Mouse (Mus musculus) heart, embryonic 12.5 days (tissue): ENCODE results near the gene Cdkn1b. TPM values are rescaled to one million over a fixed set of nuclear protein-coding genes. Genes with fewer than 3 reads are reported as not detected.

ENCODE experiments used
- ATAC-seq: fragments of 200-750 bp; cut with Nextera tagmentation; 2 replicates; pipeline ENCODE4 v1.8.0; 2017; ENCODE audit warnings: moderate TSS enrichment, moderate library complexity; ENCODE audit not compliant: insufficient number of reproducible peaks, low FRiP score
- H3K27ac ChIP-seq: fragments of 300-500 bp; sonication (generic); 2 replicates; pipeline ENCODE4 v1.5.1; 2016; ENCODE audit warnings: mild to moderate bottlenecking, moderate library complexity; ENCODE audit not compliant: poor library complexity, severe bottlenecking
- H3K27me3 ChIP-seq: fragments of 300-500 bp; sonication (generic); replicated peaks from 2 replicates; pipeline ENCODE4 v1.6.1; 2016; ENCODE audit warnings: mild to moderate bottlenecking, moderate library complexity
- H3K36me3 ChIP-seq: fragments of 300-500 bp; sonication (generic); 2 replicates; pipeline ENCODE4 v1.6.1; 2016; ENCODE audit warnings: mild to moderate bottlenecking, moderate library complexity
- H3K4me1 ChIP-seq: fragments of 300-500 bp; sonication (generic); replicated peaks from 2 replicates; pipeline ENCODE4 v1.6.1; 2016; ENCODE audit warnings: mild to moderate bottlenecking
- H3K4me2 ChIP-seq: fragments of 300-500 bp; sonication (generic); 2 replicates; pipeline ENCODE4 v1.6.1; 2016; ENCODE audit warnings: mild to moderate bottlenecking, moderate library complexity
- H3K4me3 ChIP-seq: fragments of 300-500 bp; sonication (generic); 2 replicates; pipeline ENCODE4 v1.5.1; 2016; ENCODE audit warnings: mild to moderate bottlenecking
- H3K9ac ChIP-seq: fragments of 300-500 bp; sonication (generic); 2 replicates; pipeline ENCODE4 v1.6.1; 2016; ENCODE audit warnings: mild to moderate bottlenecking, moderate library complexity
- H3K9me3 ChIP-seq: fragments of 300-500 bp; sonication (generic); replicated peaks from 2 replicates; pipeline ENCODE4 v1.6.1; 2016; ENCODE audit warnings: mild to moderate bottlenecking, moderate library complexity
- WGBS: fragments of 180-500 bp; shearing (Covaris S2); methylation state at CpG from one replicate; pipeline ENCODE4 v1.1.7; 2016; 5-methylcytosine and 5-hydroxymethylcytosine counted together
- polyA plus RNA-seq: library from polyadenylated mRNA; unstranded; fragments of >200 nt; fragmentation: Nextera tagmentation; extraction: Ambion mirVana; gene quantifications from 2 replicates; pipeline ENCODE4 v1.2.1, GENCODE M21; 2016

The Cdkn1b gene
- polyA plus RNA-seq, 1 experiment from 2014 or later: 16.8 TPM

DNA sequence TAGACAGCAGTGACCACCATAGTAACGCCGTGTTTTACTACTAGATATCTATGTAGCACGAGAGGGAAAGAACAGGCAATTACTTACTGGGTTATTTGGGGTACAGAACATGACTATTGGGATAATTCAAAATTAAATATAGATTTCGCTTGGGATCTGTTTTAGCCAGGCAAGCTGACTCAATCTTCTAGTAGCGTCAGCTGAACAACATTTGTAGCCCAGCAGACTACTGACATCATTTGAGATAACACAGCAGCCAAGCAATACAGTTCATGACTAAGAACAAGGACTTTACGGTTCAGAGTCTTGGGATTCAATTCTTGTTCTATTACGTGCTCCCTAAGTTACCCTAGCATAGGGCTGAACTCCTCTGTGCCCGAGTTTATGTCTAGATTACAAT lies 33.7 kb upstream of the Cdkn1b start:
- Histone ChIP-seq H3K9me3 (no peaks in the 10 kb centered on the region), H3K36me3 (no peaks in the 10 kb centered on the region; the same call in 1 of the 2 replicates), H3K4me2 (peak overlapping the region; percentile 21; the same call in 1 of the 2 replicates), H3K9ac (no peak overlapping the region), H3K27ac (no peak overlapping the region), H3K4me1 (peaks cover 16% of the 10 kb centered on the region), H3K27me3 (no peaks in the 10 kb centered on the region), H3K4me3 (no peak overlapping the region)
- no peak for ATAC-seq
- WGBS: 73% methylated on average over 8 of the region's 8 CpGs

- H3K9me3 ChIP-seq: no peaks in the 10 kb centered on the region
- H3K27ac ChIP-seq: no peak overlapping the region
- H3K27me3 ChIP-seq: no peaks in the 10 kb centered on the region
- ATAC-seq: no peak
- 47% methylated on average over 5 of the region's 5 CpGs for WGBS
- no peak overlapping the region for H3K4me3 ChIP-seq
- H3K36me3 ChIP-seq: no peaks in the 10 kb centered on the region; the same call in 1 of the 2 replicates
- H3K9ac ChIP-seq: no peak overlapping the region
- peaks cover 16% of the 10 kb centered on the region for H3K4me1 ChIP-seq
- H3K4me2 ChIP-seq: peak overlapping the region; percentile 21
These were observed 33.2 kb upstream of the Cdkn1b start for GRCm38 (mm10) chr6:134887008-134887407.

DNA sequence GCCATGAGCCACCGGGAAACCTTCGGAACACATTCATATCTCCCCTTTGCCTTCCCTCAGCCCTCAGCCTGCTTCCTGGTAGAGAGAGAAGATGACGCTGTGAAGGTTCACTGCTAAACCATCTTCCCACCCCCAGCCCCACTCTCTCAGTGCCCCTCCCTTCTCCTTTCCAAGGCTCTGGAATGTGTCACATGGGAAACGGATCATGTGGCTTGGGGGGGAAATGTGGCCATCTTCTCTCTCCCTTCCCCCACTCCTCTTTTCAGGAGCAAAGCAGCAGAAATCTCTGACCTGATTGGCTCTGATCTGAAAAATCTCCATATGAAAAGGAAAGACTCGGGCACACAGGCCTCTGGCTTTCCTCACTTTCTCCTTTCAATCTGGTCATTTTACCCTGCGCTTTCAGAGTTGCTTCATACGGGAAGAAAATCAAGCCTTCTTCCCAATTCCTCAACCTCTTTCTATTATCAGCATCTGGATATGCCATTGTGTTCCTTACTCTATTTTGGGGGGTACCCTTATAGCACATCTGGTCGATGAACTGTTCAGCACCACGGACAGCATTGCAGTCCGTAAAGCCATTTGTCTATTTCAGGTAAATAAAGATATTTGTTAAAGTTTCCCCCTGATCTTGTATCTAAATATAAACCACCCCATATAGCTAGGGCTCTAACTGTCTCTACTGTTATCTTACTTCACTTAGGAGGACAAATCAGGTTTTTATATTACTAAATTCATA lies 32.3 kb upstream of the Cdkn1b start:
- Histone ChIP-seq H3K36me3 (no peaks in the 10 kb centered on the region), H3K4me3 (peak overlapping the region; percentile 34), H3K27me3 (no peaks in the 10 kb centered on the region), H3K9me3 (no peaks in the 10 kb centered on the region), H3K4me1 (peaks cover 16% of the 10 kb centered on the region), H3K9ac (no peak overlapping the region), H3K4me2 (peak overlapping the region; percentile 61), H3K27ac (no peak overlapping the region)
- 3% methylated on average over 10 of the region's 10 CpGs for WGBS
- peak; percentile 51; the same call in 1 of the 2 replicates for ATAC-seq

- Histone ChIP-seq H3K9me3 (no peaks in the 10 kb centered on the region), H3K9ac (no peak overlapping the region), H3K36me3 (0 out of 2 replicates have a peak, but pooled peaks cover 2% of the 10 kb centered on the region), H3K27me3 (no peaks in the 10 kb centered on the region), H3K27ac (no peak overlapping the region), H3K4me2 (no peak overlapping the region), H3K4me1 (peaks cover 16% of the 10 kb centered on the region), H3K4me3 (no peak overlapping the region)
- 0 out of 2 replicates have a peak, but pooled peaks have one; percentile 29 for ATAC-seq
- WGBS: 8% methylated on average over 4 of the region's 4 CpGs
These were observed 31.6 kb upstream of the Cdkn1b start for GRCm38 (mm10) chr6:134888563-134889017.

DNA sequence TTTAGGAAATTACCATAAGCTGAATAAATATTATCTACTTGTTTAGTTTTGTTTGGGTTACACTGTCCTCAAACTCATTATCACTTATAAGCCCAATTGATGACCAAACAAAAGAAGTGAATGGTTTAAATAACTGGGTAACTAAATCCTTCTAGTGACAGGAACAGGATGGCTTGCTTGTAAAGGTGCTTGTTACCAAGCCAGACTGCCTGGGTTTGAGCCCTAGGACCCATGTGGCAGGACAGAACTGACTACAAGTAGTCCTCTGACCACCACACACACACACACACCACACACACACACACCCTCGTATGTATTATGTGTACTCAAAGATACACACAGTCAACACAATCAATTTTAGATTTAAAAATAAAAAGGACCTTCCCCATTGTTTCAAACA lies 30.4 kb upstream of the Cdkn1b start:
- Histone ChIP-seq H3K9ac (no peak overlapping the region), H3K4me1 (peaks cover 16% of the 10 kb centered on the region), H3K9me3 (no peaks in the 10 kb centered on the region), H3K36me3 (0 out of 2 replicates have a peak, but pooled peaks cover 2% of the 10 kb centered on the region), H3K4me3 (no peak overlapping the region), H3K27me3 (no peaks in the 10 kb centered on the region), H3K4me2 (no peak overlapping the region), H3K27ac (no peak overlapping the region)
- WGBS: 66% methylated on average over 1 of the region's 1 CpGs
- ATAC-seq: no peak

GRCm38 (mm10) chr6:134890436-134890835 lies 29.8 kb upstream of the Cdkn1b start:
- Histone ChIP-seq H3K27me3 (no peaks in the 10 kb centered on the region), H3K4me1 (peaks cover 16% of the 10 kb centered on the region), H3K36me3 (0 out of 2 replicates have a peak, but pooled peaks cover 2% of the 10 kb centered on the region), H3K27ac (no peak overlapping the region), H3K4me2 (no peak overlapping the region), H3K4me3 (no peak overlapping the region), H3K9me3 (no peaks in the 10 kb centered on the region), H3K9ac (no peak overlapping the region)
- no peak for ATAC-seq
- 70% methylated on average over 7 of the region's 7 CpGs for WGBS

GRCm38 (mm10) chr6:134896570-134897436 lies 23.4 kb upstream of the Cdkn1b start:
- Histone ChIP-seq H3K9ac (peak overlapping the region; percentile 82), H3K9me3 (no peaks in the 10 kb centered on the region), H3K4me1 (peaks cover 7% of the 10 kb centered on the region; the same call in 1 of the 2 replicates), H3K36me3 (0 out of 2 replicates have a peak, but pooled peaks cover 2% of the 10 kb centered on the region), H3K4me2 (peak overlapping the region; percentile 78), H3K4me3 (peak overlapping the region; percentile 58), H3K27me3 (no peaks in the 10 kb centered on the region), H3K27ac (no peak overlapping the region)
- no peak for ATAC-seq
- WGBS: 51% methylated on average over 15 of the region's 15 CpGs

- Histone ChIP-seq H3K4me2 (peak overlapping the region; percentile 78), H3K36me3 (0 out of 2 replicates have a peak, but pooled peaks cover 2% of the 10 kb centered on the region), H3K4me3 (peak overlapping the region; percentile 58), H3K9me3 (no peaks in the 10 kb centered on the region), H3K9ac (peak overlapping the region; percentile 82), H3K27ac (peak overlapping the region; percentile 100), H3K27me3 (no peaks in the 10 kb centered on the region), H3K4me1 (peaks cover 7% of the 10 kb centered on the region; the same call in 1 of the 2 replicates)
- peak; percentile 94 for ATAC-seq
- WGBS: under 1% methylated on average over 38 of the region's 38 CpGs
These were observed 22.6 kb upstream of the Cdkn1b start for GRCm38 (mm10) chr6:134897443-134898094.

DNA sequence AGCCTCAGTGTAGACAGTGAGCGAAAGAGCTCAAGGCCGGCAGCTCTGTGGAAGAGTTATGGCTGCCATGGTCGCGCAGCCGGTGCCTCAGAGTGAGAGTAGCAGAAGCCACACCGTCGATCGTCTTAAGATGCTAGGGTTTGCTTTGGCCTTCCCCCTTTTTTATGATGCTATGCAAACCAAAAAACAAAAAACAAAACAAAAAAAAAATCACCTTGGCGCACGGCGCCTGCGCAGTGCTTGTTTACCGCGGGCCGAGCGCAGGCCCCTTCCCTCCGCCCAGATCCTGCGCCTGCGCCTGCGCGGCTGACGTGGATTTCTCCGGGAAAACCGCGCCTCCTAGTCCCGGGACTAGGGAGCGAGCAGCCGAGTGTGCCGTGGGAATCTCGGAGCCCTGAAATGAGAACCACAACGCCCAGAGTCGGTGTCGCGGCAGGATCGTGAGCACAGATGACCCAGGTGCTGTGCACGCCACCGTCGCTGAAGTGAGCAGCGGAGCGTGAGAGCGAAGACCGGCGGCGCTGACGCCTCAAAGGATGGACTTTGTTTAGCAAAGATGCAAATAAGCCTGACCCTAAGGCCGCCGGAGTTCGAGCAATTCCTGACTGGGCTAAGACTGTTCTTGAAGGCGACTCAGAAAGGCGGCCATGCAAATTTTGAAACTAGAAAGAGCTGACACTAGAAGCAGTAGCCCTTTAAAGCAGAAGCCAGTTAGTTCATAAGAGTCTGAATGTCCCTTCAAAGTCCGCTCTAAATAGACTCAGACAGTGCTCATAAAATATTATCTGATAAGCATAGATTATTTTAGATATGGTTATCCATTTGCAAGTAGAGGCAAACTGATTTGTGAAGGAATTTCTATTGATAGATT lies 21.9 kb upstream of the Cdkn1b start, which contains the start of gene Gpr19:
Gene Gpr19, minus strand, starts transcription at position 484 of the 871 bp plus-strand sequence.
- peak within 1 kb of the TSS; percentile 82 for H3K9ac ChIP-seq
- peak within 1 kb of the TSS; percentile 78 for H3K4me2 ChIP-seq
- peak; percentile 95 for ATAC-seq
- peaks cover 7% of the 10 kb centered on the region; the same call in 1 of the 2 replicates for H3K4me1 ChIP-seq
- no peaks in the 10 kb centered on the region for H3K27me3 ChIP-seq
- no peaks in the 10 kb centered on the region for H3K9me3 ChIP-seq
- peak within 1 kb of the TSS; percentile 58 for H3K4me3 ChIP-seq
- H3K27ac ChIP-seq: peak within 1 kb of the TSS; percentile 100
- under 1% methylated on average over 51 of the region's 51 CpGs for WGBS
- H3K36me3 ChIP-seq: 0 out of 2 replicates have a peak, but pooled peaks cover 2% of the 10 kb centered on the region

DNA sequence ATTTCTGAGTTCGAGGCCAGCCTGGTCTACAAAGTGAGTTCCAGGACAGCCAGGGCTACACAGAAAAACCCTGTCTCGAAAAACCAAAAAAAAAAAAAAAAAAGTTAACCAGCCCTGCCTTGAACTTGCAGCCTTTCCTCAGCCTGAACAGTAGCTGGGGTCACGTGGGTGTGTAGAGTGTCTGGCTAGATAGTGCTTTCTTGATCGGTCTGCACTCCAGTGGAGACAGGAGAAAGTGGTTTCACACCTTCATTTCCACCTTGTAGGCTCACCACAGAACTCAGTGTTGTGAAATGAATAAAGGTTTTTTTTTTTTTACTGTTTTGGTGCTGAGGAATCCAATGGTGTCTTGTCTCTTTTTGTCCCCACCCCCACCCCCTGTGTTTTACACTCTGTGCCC lies 16.8 kb upstream of the Cdkn1b start:
- Histone ChIP-seq H3K4me3 (no peak overlapping the region), H3K4me1 (no peaks in the 10 kb centered on the region), H3K36me3 (no peaks in the 10 kb centered on the region), H3K27me3 (no peaks in the 10 kb centered on the region), H3K9me3 (no peaks in the 10 kb centered on the region), H3K27ac (no peak overlapping the region), H3K4me2 (no peak overlapping the region), H3K9ac (no peak overlapping the region)
- WGBS: 84% methylated on average over 4 of the region's 4 CpGs
- ATAC-seq: no peak
